Mouse (Mus musculus) liver, adult 2 months (tissue): ENCODE measurements around the gene Scn4a.

Experiments
- CTCF ChIP-seq: fragments of 200-500 bp; IDR thresholded peaks from 2 replicates; pipeline ENCODE4 v1.5.1; 2011; ENCODE audit warnings: low read depth, low read length, control low read depth
- POLR2A ChIP-seq: fragments of 200-500 bp; IDR thresholded peaks from 2 replicates; pipeline ENCODE4 v1.6.1; 2011; ENCODE audit warnings: low read length, control low read depth; ENCODE audit not compliant: insufficient read depth; ENCODE audit errors: extremely low read depth

DNA sequence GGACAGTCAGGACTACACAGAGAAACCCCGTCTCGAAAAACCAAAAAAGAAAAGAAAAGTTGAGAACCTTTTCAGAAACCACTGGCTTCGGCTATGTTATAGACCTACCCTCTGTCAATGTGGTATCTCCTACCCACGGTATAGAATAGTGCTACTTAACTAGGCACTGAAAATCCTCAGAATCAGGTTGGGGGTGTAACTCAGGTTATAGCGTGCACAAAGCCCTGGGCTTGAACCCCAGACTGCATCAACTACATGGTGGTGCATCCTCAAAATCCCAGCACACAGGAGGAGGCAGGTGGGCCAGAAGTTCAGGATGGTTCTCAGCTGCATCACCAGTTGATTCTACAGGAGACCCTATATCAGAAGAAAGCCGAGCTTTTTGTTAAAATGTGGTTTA is 79.3 kb downstream of the Scn4a start:
- TF ChIP-seq POLR2A (no peak), CTCF (no peak)
